Mouse (Mus musculus): ENCODE results near the gene Ces3b.

DNA sequence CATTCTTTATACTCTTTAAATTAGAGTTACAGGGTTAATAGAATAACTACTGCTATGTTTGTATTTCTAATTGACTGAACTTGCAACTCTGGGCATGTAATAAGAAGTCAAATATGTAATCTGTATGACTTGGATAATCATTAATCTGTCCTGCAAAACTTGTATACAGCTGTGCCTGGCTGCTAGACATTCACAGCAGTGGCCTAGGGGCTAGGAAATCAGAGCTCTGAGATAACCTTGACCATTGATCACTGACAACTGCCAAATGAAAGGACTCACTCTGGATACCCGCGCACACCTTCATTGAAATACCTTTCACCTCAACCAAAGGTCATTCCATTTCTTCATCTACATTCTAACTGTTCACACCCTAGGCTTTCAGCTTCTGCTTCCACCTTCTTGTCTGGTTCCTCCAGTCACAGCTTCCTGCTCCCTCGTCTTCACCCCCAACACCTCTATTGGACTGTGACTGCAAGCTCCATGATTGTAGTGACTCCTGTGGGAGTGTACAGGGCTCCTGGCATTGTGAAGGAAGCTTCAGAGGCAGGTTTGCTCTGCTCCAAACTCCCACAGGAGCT lies 37.6 kb upstream of the Ces3b start:
- TF ChIP-seq GATA1 (IDR thresholded peaks at IDR 0.05; ENCODE audit: borderline replicate concordance, low read length), result no peak
- TF ChIP-seq FLI1 (IDR thresholded peaks at IDR 0.05; ENCODE audit: low read length), result no peak

Measured in megakaryocyte, embryonic 14.5 days (primary cell).